Mouse (Mus musculus) MEL (cell line): ENCODE data around the gene Tex2. TPM values are rescaled to one million over a fixed set of nuclear protein-coding genes. Genes with fewer than 3 reads are reported as not detected.

ENCODE experiments used
- DNase-seq: peaks from one replicate; pipeline ENCODE4 v3.0.0; 2011; ENCODE audit warnings: low read depth, low spot score
- H3K27ac ChIP-seq: 2 replicates; pipeline ENCODE4 v1.5.1; 2012; ENCODE audit warnings: low read depth, mild to moderate bottlenecking, control low read depth, low read length, moderate library complexity; ENCODE audit not compliant: control insufficient read depth
- H3K27me3 ChIP-seq, 2 experiments: fragments of 150-350 bp in 1 of 2; sonication (generic) in 1 of 2; 2 replicates each; pipeline ENCODE4 v1.6.1; 2012; ENCODE audit warnings: low read length in 2 of 2, mild to moderate bottlenecking in 2 of 2, improper control_type of control experiment in 1 of 2, moderate library complexity in 1 of 2; ENCODE audit not compliant: insufficient read depth in 2 of 2, control insufficient read depth in 1 of 2
- H3K36me3 ChIP-seq, 2 experiments: 2 replicates each; pipeline ENCODE4 v1.6.1; 2012 to 2014; ENCODE audit warnings: low read length in 2 of 2, improper control_type of control experiment in 1 of 2, inconsistent platforms in 1 of 2, mild to moderate bottlenecking in 1 of 2; ENCODE audit not compliant: insufficient read depth in 2 of 2, control insufficient read depth in 1 of 2
- H3K4me1 ChIP-seq, 2 experiments: fragments of 150-350 bp in 1 of 2; sonication (generic) in 1 of 2; 2 replicates each; pipeline ENCODE4 v1.6.1; 2012; ENCODE audit warnings: low read length in 2 of 2, improper control_type of control experiment in 1 of 2, mild to moderate bottlenecking in 1 of 2; ENCODE audit not compliant: insufficient read depth in 2 of 2, control insufficient read depth in 1 of 2
- H3K4me3 ChIP-seq, 2 experiments: fragments of 150-350 bp in 1 of 2; sonication (generic) in 1 of 2; 2 replicates each; pipeline ENCODE4 v1.5.1; 2012; ENCODE audit warnings: low read depth in 2 of 2, low read length in 2 of 2, mild to moderate bottlenecking in 2 of 2, moderate library complexity in 2 of 2, control low read depth in 1 of 2, improper control_type of control experiment in 1 of 2; ENCODE audit not compliant: control insufficient read depth in 1 of 2, insufficient read depth in 1 of 2
- H3K79me2 ChIP-seq: 2 replicates; pipeline ENCODE4 v1.6.1; 2012; ENCODE audit warnings: mild to moderate bottlenecking, low read length, moderate library complexity; ENCODE audit not compliant: control insufficient read depth, poor library complexity, insufficient read depth
- H3K9ac ChIP-seq: 2 replicates; pipeline ENCODE4 v1.6.1; 2012; ENCODE audit warnings: low read depth, mild to moderate bottlenecking, control low read depth, low read length, moderate library complexity; ENCODE audit not compliant: control insufficient read depth, poor library complexity, severe bottlenecking
- H3K9me3 ChIP-seq: fragments of 150-350 bp; sonication (generic); replicated peaks from 2 replicates; pipeline ENCODE4 v1.6.1; 2012; ENCODE audit warnings: mild to moderate bottlenecking, low read length, improper control_type of control experiment, moderate library complexity; ENCODE audit not compliant: insufficient read depth
- BHLHE40 ChIP-seq: IDR thresholded peaks from 2 replicates; pipeline ENCODE4 v1.6.1; 2012; ENCODE audit warnings: low read depth, mild to moderate bottlenecking, inconsistent platforms, low read length, improper control_type of control experiment, borderline replicate concordance
- CHD1 ChIP-seq: IDR thresholded peaks from 2 replicates; pipeline ENCODE4 v1.6.1; 2012; ENCODE audit warnings: low read depth, mild to moderate bottlenecking, inconsistent platforms, low read length, improper control_type of control experiment
- CTCF ChIP-seq, 3 experiments: IDR thresholded peaks in 2 of 3; conservative IDR thresholded peaks in 1 of 3; 2 replicates each; pipeline ENCODE4 v1.5.1; 2011 to 2012; ENCODE audit warnings: low read length in 3 of 3, low read depth in 2 of 3, mild to moderate bottlenecking in 2 of 3, improper control_type of control experiment in 1 of 3, inconsistent platforms in 1 of 3, mixed read lengths in 1 of 3, moderate library complexity in 1 of 3; ENCODE audit not compliant: control insufficient read depth in 1 of 3, insufficient read depth in 1 of 3, poor library complexity in 1 of 3, severe bottlenecking in 1 of 3
- E2F4 ChIP-seq: IDR thresholded peaks from 2 replicates; pipeline ENCODE4 v1.6.1; 2011; ENCODE audit warnings: low read depth, low read length, improper control_type of control experiment, borderline replicate concordance
- GABPA ChIP-seq: IDR thresholded peaks from 2 replicates; pipeline ENCODE4 v1.6.1; 2012; ENCODE audit warnings: low read depth, mild to moderate bottlenecking, inconsistent platforms, low read length, improper control_type of control experiment, moderate library complexity
- HCFC1 ChIP-seq: IDR thresholded peaks from 2 replicates; pipeline ENCODE4 v1.6.1; 2012; ENCODE audit warnings: low read depth, mild to moderate bottlenecking, inconsistent platforms, low read length, improper control_type of control experiment, moderate library complexity
- KAT2A ChIP-seq: conservative IDR thresholded peaks from 2 replicates; pipeline ENCODE4 v1.6.1; 2012; ENCODE audit warnings: low read depth, low read length, improper control_type of control experiment, inconsistent platforms
- MAZ ChIP-seq: IDR thresholded peaks from 2 replicates; pipeline ENCODE4 v1.6.1; 2012; ENCODE audit warnings: low read depth, mild to moderate bottlenecking, inconsistent platforms, low read length, improper control_type of control experiment
- MYC ChIP-seq: IDR thresholded peaks from 2 replicates; pipeline ENCODE4 v1.6.1; 2011; ENCODE audit warnings: low read depth, mild to moderate bottlenecking, low read length, improper control_type of control experiment, moderate library complexity
- NELFE ChIP-seq: IDR thresholded peaks from 2 replicates; pipeline ENCODE4 v1.6.1; 2011; ENCODE audit warnings: low read depth, low read length, improper control_type of control experiment
- POLR2AphosphoS5 ChIP-seq: IDR thresholded peaks from 2 replicates; pipeline ENCODE4 v1.6.1; 2012; ENCODE audit warnings: low read depth, borderline replicate concordance, mild to moderate bottlenecking, inconsistent platforms, low read length, moderate library complexity, mixed read lengths
- RAD21 ChIP-seq: IDR thresholded peaks from 2 replicates; pipeline ENCODE4 v1.6.1; 2011; ENCODE audit warnings: mild to moderate bottlenecking, low read depth, low read length, improper control_type of control experiment
- SIN3A ChIP-seq: IDR thresholded peaks from 2 replicates; pipeline ENCODE4 v1.6.1; 2012; ENCODE audit warnings: low read length, improper control_type of control experiment, inconsistent platforms
- TBP ChIP-seq: IDR thresholded peaks from 2 replicates; pipeline ENCODE4 v1.8.0; 2011; ENCODE audit warnings: low read depth, low read length, improper control_type of control experiment
- TCF12 ChIP-seq: IDR thresholded peaks from 2 replicates; pipeline ENCODE4 v1.6.1; 2014; ENCODE audit warnings: low read depth, mild to moderate bottlenecking, inconsistent platforms, low read length, improper control_type of control experiment, moderate library complexity
- UBTF ChIP-seq: IDR thresholded peaks from 2 replicates; pipeline ENCODE4 v1.6.1; 2012; ENCODE audit warnings: low read depth, mild to moderate bottlenecking, inconsistent platforms, low read length, improper control_type of control experiment, moderate library complexity, borderline replicate concordance; ENCODE audit not compliant: insufficient read depth
- USF1 ChIP-seq: IDR thresholded peaks from 2 replicates; pipeline ENCODE4 v1.6.1; 2014; ENCODE audit warnings: low read depth, mild to moderate bottlenecking, inconsistent platforms, low read length, improper control_type of control experiment, moderate library complexity
- ZC3H11A ChIP-seq: IDR thresholded peaks from 2 replicates; pipeline ENCODE4 v1.6.1; 2012; ENCODE audit warnings: low read depth, mild to moderate bottlenecking, inconsistent platforms, low read length, improper control_type of control experiment
- ZKSCAN1 ChIP-seq: IDR thresholded peaks from 2 replicates; pipeline ENCODE4 v1.6.1; 2012; ENCODE audit warnings: low read depth, mild to moderate bottlenecking, inconsistent platforms, low read length, improper control_type of control experiment, moderate library complexity
- ZMIZ1 ChIP-seq: IDR thresholded peaks from 2 replicates; pipeline ENCODE4 v1.6.1; 2012; ENCODE audit warnings: low read depth, mild to moderate bottlenecking, inconsistent platforms, low read length, improper control_type of control experiment, moderate library complexity
- polyA plus RNA-seq, 2 experiments: library from polyadenylated mRNA; stranded (reverse) in 1 of 2; unstranded in 1 of 2; fragments of >175 nt in 1 of 2; fragments of >200 nt in 1 of 2; gene quantifications; 2 replicates each; pipeline versions ENCODE4 v1.2.1 to v1.2.4; 2012; ENCODE audit warnings: low replicate concordance in 2 of 2, low read depth in 1 of 2; ENCODE audit not compliant: insufficient read length in 2 of 2, insufficient read depth in 1 of 2, missing spikeins in 1 of 2
- total RNA-seq: library from RNA; depleted of rRNA; stranded (reverse); fragments of 300-350 nt; gene quantifications from 2 replicates; pipeline ENCODE4 v1.2.3, GENCODE M21; 2012

Tex2 gene
- total and polyA plus RNA-seq, 3 experiments, result 13.7 to 24.8 TPM; not detected in 1

GRCm38 (mm10) chr11:106485611-106486010, 127.6 kb downstream of the Tex2 start (continued):
- TF ChIP-seq POLR2AphosphoS5 (no peak), HCFC1 (no peak)

GRCm38 (mm10) chr11:106484875-106485274, 128.3 kb downstream of the Tex2 start:
- no peak overlapping the region for H3K27ac ChIP-seq
- peaks cover 9 to 15% of the 10 kb centered on the region in 2 experiments; a peak in 3 of 4 replicates for H3K4me1 ChIP-seq
- H3K36me3 ChIP-seq, result peaks cover 0 to 29% of the 10 kb centered on the region in 2 experiments; a peak in 2 of 4 replicates

GRCm38 (mm10) chr11:106482867-106483266, 130.4 kb downstream of the Tex2 start:
- Histone ChIP-seq H3K27me3 (no peaks in the 10 kb centered on the region), H3K36me3 (peaks cover 0 to 35% of the 10 kb centered on the region in 2 experiments; a peak in 2 of 4 replicates), H3K79me2 (peaks cover 18% of the 10 kb centered on the region), H3K4me3 (no peak overlapping the region), H3K9ac (no peak overlapping the region), H3K9me3 (no peaks in the 10 kb centered on the region), H3K4me1 (peaks cover 14 to 16% of the 10 kb centered on the region in 2 experiments), H3K27ac (no peak overlapping the region)
- TF ChIP-seq CTCF (IDR thresholded peaks at IDR 0.05 in 2 of 3, conservative IDR thresholded peaks at IDR 0.05 in 1 of 3; ENCODE audit: control insufficient read depth in 1 of 3, insufficient read depth in 1 of 3, low read depth in 2 of 3, low read length in 3 of 3, poor library complexity in 1 of 3, severe bottlenecking in 1 of 3) (no peak), KAT2A (no peak), ZC3H11A (no peak), ZKSCAN1 (no peak), BHLHE40 (no peak), NELFE (no peak), GABPA (no peak), TCF12 (no peak), TBP (no peak), MAZ (no peak), MYC (no peak), UBTF (no peak), CHD1 (no peak), USF1 (no peak)
- DNase-seq, result no peak

More at GRCm38 (mm10) chr11:106484875-106485274, 128.3 kb downstream of the Tex2 start:
- Histone ChIP-seq H3K79me2 (peaks cover 18% of the 10 kb centered on the region), H3K4me3 (no peak overlapping the region), H3K9me3 (no peaks in the 10 kb centered on the region), H3K9ac (no peak overlapping the region), H3K27me3 (no peaks in the 10 kb centered on the region)
- no peak for DNase-seq
- TF ChIP-seq E2F4 (no peak), UBTF (no peak), KAT2A (no peak), TCF12 (no peak), HCFC1 (no peak), RAD21 (no peak), SIN3A (no peak), MAZ (no peak), ZC3H11A (no peak), USF1 (no peak), POLR2AphosphoS5 (no peak), ZMIZ1 (no peak), ZKSCAN1 (no peak)
